Mouse (Mus musculus) brain, embryonic 14.5 days (tissue): ENCODE measurements around the gene Ccdc125.

Experiments
- CTCF ChIP-seq: fragments of 200-500 bp; IDR thresholded peaks from 2 replicates; pipeline ENCODE4 v1.5.1; 2012; ENCODE audit warnings: inconsistent platforms, mild to moderate bottlenecking, moderate library complexity, borderline replicate concordance; ENCODE audit not compliant: insufficient read depth, insufficient read length; ENCODE audit errors: extremely low read depth
- POLR2A ChIP-seq: fragments of 200-500 bp; IDR thresholded peaks from 2 replicates; pipeline ENCODE4 v1.6.1; 2012; ENCODE audit warnings: mild to moderate bottlenecking, inconsistent platforms, borderline replicate concordance; ENCODE audit not compliant: poor library complexity, insufficient read depth, insufficient read length, severe bottlenecking; ENCODE audit errors: extremely low read depth

DNA sequence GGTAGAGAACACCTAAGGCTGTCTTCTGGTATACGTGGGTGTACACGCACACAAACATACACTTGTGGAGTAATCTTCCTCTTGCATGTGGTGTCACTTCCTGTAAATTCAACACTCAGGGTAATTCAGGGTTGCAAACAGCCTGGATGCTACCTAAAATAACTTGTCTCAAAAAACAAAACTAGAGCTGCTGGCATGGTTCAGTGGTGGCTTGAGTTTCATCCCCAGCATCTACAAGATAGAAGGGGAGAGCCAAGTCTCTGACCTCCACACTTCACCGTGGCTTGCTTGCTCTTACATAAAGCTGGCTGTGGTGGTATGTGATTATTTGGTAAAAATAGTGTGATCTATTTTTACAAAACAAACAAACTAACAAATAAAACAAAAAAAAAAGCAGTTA, 28.0 kb downstream of the Ccdc125 start:
- TF ChIP-seq POLR2A, result no peak
- TF ChIP-seq CTCF, result no peak
